Mouse (Mus musculus) right cerebral cortex, postnatal 36 days (tissue): ENCODE results near the gene Ifit1bl2.
"Not testable (repeated sequence)": the region's sequence is repeated elsewhere in the genome, so short reads cannot be mapped to it uniquely, and the experiment has no call there.

Source experiments
- DNase-seq, 2 experiments: peaks; one replicate each; pipeline ENCODE4 v3.0.0; 2022; ENCODE audit warnings: low spot score in 2 of 2, mixed read lengths in 1 of 2

The Ifit1bl2 gene

DNA sequence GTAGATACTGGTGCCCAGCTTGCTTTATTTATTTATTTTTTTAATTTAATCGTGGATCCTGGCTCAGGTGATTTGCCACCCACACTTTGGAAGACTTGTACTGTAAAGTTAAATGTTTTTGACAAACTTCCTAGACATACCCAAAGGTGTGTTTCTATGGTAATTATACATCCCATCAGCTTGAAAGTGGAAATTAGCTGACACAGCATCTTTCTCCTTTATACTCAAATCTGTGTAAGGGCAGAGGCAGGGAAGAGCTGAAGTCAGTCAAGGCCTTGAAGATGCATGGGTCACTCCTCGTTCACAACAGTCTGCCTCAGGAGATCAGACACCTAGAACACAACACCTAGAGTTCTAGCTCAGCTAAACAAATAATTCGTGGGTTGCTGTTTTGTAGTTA, 30.4 kb downstream of the Ifit1bl2 start:
- not testable (repeated sequence) for DNase-seq

GRCm38 (mm10) chr19:34607237-34608051, 33.1 kb downstream of the Ifit1bl2 start, which contains the start of gene Ifit3b:
TSS of gene Ifit3b (plus strand) at chr19:34607970.
- not testable (repeated sequence) for DNase-seq

GRCm38 (mm10) chr19:34605472-34605871, 35.1 kb downstream of the Ifit1bl2 start:
- no peak for DNase-seq

DNA sequence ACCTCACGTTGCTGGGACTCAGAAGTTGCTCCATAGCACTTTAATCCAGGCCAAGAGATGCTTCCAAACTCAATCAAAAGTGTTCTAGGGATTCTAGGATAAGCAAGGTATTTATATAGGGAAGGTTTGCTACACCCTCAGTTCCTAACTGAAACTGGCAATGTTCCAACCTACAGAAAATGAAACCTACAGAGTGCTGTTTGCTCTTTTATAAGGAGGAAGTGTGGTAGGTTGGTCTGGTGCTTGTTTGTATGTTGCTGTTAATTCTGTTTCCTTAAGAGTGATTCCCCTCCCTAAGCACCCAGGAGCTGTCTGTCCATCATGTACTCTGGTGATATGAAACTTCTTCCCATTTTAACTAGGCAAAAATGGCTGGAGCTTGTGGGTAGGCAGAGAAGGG, 38.7 kb downstream of the Ifit1bl2 start, which contains the start of gene Ifit1bl1:
Gene Ifit1bl1, minus strand, starts transcription at position 69 of the 400 bp plus-strand sequence.
- not testable (repeated sequence) for DNase-seq

GRCm38 (mm10) chr19:34599250-34599649, 41.3 kb downstream of the Ifit1bl2 start:
- not testable (repeated sequence) for DNase-seq

GRCm38 (mm10) chr19:34598341-34598740, 42.2 kb downstream of the Ifit1bl2 start:
- no peak for DNase-seq

- no peak for DNase-seq
Observed at GRCm38 (mm10) chr19:34596811-34597210, 43.7 kb downstream of the Ifit1bl2 start.

GRCm38 (mm10) chr19:34594523-34594922, 46.0 kb downstream of the Ifit1bl2 start:
- not testable (repeated sequence) for DNase-seq

DNA sequence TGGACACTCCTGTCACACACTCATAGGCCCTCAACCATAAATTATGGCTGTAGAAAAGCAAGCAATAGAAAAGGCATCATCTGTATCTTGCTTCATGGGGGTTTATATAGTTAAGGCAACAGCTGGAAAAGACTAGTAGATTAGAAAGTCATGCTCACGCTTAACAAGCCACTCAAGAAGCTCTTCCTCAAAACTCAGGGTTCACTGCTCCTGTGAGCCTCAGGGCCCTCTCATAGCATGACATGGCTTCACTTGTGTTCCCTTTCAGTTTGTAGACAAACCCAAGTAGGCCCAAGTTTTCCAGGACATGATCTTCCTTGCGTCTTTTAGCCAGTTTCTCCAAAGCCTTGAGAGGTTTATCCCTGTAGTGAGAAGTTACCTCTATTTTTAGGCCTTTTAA, 47.1 kb downstream of the Ifit1bl2 start:
- DNase-seq: no peak

DNA sequence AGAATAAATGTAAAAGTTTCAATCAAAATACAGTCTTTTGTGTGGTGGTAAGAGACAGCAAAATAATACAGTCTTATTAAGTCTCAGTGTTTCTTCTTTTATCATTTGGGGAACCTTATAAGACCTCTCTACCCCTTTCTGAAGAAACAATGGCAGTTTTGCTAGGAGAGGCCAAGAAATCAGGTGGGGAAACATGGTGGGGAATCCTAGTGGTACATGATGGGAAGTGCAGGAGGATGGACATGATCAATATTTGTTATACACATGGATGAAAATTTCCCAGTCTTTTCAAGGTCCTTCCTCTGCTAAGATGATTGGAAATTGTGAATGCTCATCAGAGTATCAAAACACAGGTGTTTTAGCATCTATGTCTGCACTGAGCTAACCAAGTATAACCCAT, 51.6 kb downstream of the Ifit1bl2 start:
- no peak for DNase-seq

- not testable (repeated sequence) for DNase-seq
Observed at GRCm38 (mm10) chr19:34587898-34588692, 52.4 kb downstream of the Ifit1bl2 start.

DNA sequence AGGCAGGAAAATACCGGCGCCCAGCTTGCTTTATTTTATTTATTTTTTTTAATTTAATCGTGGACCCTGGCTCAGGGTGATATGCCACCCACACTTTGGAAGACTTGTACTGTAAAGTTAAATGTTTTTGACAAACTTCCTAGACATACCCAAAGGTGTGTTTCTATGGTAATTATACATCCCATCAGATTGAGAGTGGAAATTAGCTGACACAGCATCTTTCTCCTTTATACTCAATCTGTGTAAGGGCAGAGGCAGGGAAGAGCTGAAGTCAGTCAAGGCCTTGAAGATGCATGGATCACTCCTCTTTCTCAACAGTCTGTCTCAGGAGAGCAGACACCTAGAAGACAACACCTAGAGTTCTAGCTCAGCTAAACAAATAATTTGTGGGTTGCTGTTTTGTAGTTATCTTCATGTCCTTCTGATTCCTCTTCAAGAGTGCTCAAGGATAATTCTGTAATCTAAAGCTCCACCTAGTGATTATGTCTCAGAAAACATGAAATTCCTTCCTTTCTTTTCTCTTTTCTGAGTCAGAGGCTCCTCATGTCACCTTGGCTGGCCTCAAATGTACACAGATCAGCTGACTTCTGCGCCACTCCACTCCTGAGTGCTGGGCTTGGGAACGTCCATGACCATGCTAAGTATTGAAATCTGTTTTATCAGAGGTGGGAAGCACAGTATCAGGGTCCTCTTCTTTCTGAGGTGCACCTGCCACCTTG, 54.6 kb downstream of the Ifit1bl2 start:
- not testable (repeated sequence) for DNase-seq

DNA sequence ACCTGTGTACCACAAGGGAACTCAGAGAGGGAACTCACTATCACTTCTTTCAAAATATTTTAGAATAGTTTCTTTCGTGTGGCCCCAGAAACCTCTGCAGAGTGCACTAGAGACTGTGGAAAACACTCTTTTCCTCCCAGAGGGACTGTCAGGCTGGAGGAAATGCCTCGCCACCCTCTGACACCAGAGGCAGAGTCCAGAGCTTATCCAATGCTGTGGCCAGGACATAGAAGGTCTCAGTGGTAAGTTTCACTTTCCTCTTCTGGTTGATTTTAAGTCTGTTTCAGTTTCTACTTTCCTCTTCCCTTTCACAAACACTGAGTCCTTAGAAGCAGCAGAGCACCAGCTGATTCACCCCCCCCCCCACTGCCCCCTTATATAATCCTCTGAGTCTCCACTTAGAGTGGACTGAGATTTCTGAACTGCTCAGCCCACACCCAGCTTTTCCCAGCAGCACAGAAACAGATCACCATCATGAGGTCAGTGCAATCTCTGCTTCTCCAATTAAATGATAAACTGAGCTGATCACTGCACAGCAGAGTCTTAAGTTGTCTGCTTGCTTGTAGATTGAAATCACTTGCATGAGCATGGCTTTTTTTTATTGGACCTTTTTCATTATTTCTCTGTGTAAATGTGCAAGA, 57.3 kb downstream of the Ifit1bl2 start, which contains the start of gene Ifit3:
Gene Ifit3, plus strand, starts transcription at position 406 of the 641 bp plus-strand sequence.
- not testable (repeated sequence) for DNase-seq

GRCm38 (mm10) chr19:34582696-34583095, 57.8 kb downstream of the Ifit1bl2 start:
- not testable (repeated sequence) for DNase-seq

DNA sequence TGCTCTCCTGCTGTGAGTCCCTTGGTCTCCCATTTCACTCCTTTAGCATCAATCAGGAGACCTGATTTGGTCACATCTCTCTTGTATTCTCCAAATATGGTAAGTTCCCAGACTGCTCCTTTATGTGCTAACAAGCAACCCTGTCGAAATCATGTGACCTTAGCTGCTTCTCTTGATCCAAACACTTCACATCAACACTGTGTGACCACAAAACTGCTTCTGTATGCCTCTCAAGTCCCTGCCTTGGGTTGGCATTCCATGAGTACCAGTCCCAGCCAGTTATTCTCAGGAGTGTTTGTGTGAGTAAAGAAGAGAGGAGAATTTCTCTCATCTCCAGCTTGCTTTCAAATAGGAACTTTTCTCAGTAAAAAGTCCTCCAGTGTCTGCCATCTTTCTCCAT, 63.4 kb downstream of the Ifit1bl2 start:
- DNase-seq: no peak

DNA sequence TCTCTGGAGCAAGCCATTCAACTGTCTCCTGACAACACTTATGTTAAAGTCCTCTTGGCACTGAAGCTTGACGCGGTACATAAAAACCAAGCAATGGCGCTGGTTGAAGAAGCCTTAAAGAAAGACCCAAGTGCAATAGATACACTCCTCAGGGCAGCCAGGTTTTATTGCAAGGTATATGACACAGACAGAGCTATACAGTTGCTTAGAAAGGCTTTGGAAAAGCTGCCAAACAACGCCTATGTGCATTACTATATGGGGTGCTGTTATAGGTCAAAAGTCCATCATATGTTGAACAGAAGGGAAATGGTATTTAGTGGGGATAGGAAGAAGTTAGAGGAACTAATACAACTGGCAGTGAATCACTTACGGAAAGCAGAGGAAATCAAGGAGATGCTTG, 66.9 kb downstream of the Ifit1bl2 start:
- no peak for DNase-seq

DNA sequence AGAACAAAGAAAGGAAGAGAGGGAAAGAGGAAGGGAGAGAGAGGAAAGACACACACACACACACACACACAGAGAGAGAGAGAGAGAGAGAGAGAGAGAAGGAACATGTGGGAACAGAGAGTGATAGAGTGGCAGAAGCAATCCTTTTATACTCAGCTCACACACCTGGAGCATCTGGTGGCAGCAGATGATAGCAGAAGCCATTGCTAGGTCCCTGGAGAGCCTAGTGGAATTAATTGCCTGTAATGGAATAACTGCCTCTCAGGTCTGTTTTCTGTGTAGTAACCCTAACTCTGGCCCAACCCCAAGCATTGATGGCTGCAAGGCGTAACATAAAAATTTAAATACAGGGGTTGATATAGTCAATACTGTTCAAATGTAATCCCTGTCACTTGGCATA, 69.5 kb downstream of the Ifit1bl2 start:
- DNase-seq: no peak

GRCm38 (mm10) chr19:34569896-34570476, 70.6 kb downstream of the Ifit1bl2 start:
- DNase-seq: no peak

DNA sequence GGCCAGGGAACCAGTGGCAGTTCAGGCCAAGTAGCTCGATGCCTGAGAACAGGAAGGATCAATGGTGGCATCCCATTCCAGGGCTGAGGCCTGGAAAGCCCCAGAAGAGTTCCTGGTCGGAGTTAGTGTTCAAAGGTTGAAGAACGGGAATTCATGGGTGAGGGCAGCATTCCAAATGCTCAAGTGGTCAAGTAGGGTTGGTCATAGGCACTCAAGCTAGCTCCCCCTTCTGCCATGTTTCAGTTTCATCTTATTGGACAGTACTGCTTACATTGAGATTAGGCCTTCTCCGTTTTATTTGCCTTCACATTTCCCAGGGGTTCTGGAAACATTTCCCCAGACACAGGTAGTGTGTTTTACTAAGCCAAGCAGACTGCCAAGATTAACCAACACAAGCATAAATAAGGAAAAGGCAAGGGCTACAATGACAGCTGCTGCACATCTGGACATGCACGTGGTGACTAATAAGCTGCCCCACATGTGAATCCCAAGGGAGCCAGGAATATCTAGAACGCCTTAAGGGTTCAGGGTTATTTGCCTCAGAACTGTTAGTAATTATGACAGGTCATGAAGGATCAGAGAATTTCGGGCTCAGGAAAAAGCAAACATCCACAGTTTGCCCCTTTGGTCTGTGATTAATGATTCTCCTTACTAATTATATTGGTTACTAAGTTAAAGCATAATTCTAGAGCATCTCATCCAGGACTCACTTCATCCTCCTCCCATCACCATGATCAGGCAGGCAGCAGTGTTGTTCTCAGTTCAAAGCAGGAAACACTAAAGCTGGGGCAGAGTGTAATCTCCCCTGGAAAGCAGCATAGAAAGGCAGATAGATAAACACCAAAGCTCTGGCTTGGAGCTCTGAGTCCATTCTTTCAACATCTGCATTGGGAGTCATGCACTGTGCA, 71.3 kb downstream of the Ifit1bl2 start:
- DNase-seq: no peak
